Comparison of ENCODE assay signal across 9 mouse cellular contexts in genomic region chr11:6000961-6001682, GRCm38 (mm10). TPM values are rescaled to one million over a fixed set of nuclear protein-coding genes. Genes with fewer than 3 reads are reported as not detected.
DNase-seq lines count a peak whose midpoint lies in the region; ATAC-seq and TF ChIP-seq lines count a peak whose summit lies in the region.
"Had no signal": no experiment of that assay in that cellular context is flagged by ENCODE, and none has a peak within 500 bp of the region (broad histone marks: within the 10 kb centered on the region; RNA-seq: fewer than 3 reads in every experiment).

No protein-coding gene starts in this region.

- ATAC-seq in limb, embryonic 13.5 days (ENCODE audit: low FRiP score, low read depth) = peak; percentile 8; the same call in 1 of the 2 replicates

- peak; percentile 52 to 56 for DNase-seq in cerebellum, postnatal 25 days
- DNase-seq in cerebellum, adult 18-20 months = no peak
- no peak for DNase-seq in thymus, adult 2 months
- DNase-seq in thymus, postnatal 25 days = no peak
- no peak for DNase-seq in adrenal gland, adult 2 months
- no peak for DNase-seq in ovary, postnatal 10 days (ENCODE audit: low spot score)
- no peak for DNase-seq in ovary, postnatal 14 days (ENCODE audit: low spot score)

- H3K36me3 ChIP-seq in thymus, adult 2 months (ENCODE audit: control insufficient read depth, insufficient read depth, low read length) = no peaks in the 10 kb centered on the region
- no peaks in the 10 kb centered on the region for H3K36me3 ChIP-seq in limb, embryonic 13.5 days
- H3K36me3 ChIP-seq: embryonic facial prominence, embryonic 13.5 days had no signal

- no peak for TF ChIP-seq POLR2A in thymus, adult 2 months (IDR thresholded peaks at IDR 0.05; ENCODE audit: control insufficient read depth, extremely low read depth, insufficient read depth, low read length, poor library complexity)

- TF ChIP-seq CTCF in thymus, adult 2 months (IDR thresholded peaks at IDR 0.05; ENCODE audit: borderline replicate concordance, control insufficient read depth, extremely low read depth, insufficient read depth, low read length, poor library complexity) = 0 out of 2 replicates have a peak, but pooled peaks have one; percentile 15

- no peak overlapping the region for H3K4me3 ChIP-seq in thymus, adult 2 months (ENCODE audit: control insufficient read depth, insufficient read depth, low read length)
- no peak overlapping the region for H3K4me3 ChIP-seq in limb, embryonic 13.5 days
- H3K4me3 ChIP-seq: embryonic facial prominence, embryonic 13.5 days had no signal

- H3K27me3 ChIP-seq in thymus, adult 2 months (ENCODE audit: control insufficient read depth, insufficient read depth, low read length) = no peaks in the 10 kb centered on the region
- peaks cover 18% of the 10 kb centered on the region for H3K27me3 ChIP-seq in limb, embryonic 13.5 days

- H3K4me1 ChIP-seq in thymus, adult 2 months (replicated peaks; ENCODE audit: control insufficient read depth, insufficient read depth, low read length) = peaks cover 48% of the 10 kb centered on the region
- peaks cover 30% of the 10 kb centered on the region for H3K4me1 ChIP-seq in limb, embryonic 13.5 days

- no peaks in the 10 kb centered on the region for H3K9me3 ChIP-seq in limb, embryonic 13.5 days
- H3K9me3 ChIP-seq: embryonic facial prominence, embryonic 13.5 days had no signal

- H3K27ac ChIP-seq in thymus, adult 2 months (ENCODE audit: control insufficient read depth, insufficient read depth, low read length) = peak overlapping the region; percentile 51
- peak overlapping the region; percentile 78 for H3K27ac ChIP-seq in limb, embryonic 13.5 days

- no peak overlapping the region for H3K9ac ChIP-seq in limb, embryonic 13.5 days

- 76% methylated on average over 14 of the region's 14 CpGs for WGBS in thymus, adult 2 months
- WGBS in limb, embryonic 13.5 days = 81% methylated on average over 14 of the region's 14 CpGs

- H3K4me2 ChIP-seq in limb, embryonic 13.5 days (replicated peaks) = no peak overlapping the region

RNA-seq across cellular contexts. Expression of gene Ykt6, which starts 45.6 kb away (rescaled TPM):
- 85.8 and 101 TPM in 2 replicates for polyA plus RNA-seq in thymus, adult 2 months (2012; rRNA removed)
- polyA plus RNA-seq in limb, embryonic 13.5 days (2015; fragmentation: Nextera tagmentation; extraction: Ambion mirVana) = 64.4 and 66.6 TPM in 2 replicates
- total RNA-seq in adrenal gland, adult 2 months (2021) = 10 to 100 TPM; 70.9 to 73.8 TPM
- polyA plus RNA-seq in adrenal gland, adult 2 months (2012; rRNA removed) = 34.0 and 39.4 TPM in 2 replicates

RNA-seq across cellular contexts. Expression of gene Gck, which starts 51.2 kb away (rescaled TPM):
- 0.58 and 0.68 TPM in 2 replicates for polyA plus RNA-seq in thymus, adult 2 months (2012; rRNA removed)
- 1.5 and 2.8 TPM in 2 replicates for polyA plus RNA-seq in limb, embryonic 13.5 days (2015; fragmentation: Nextera tagmentation; extraction: Ambion mirVana)
- total RNA-seq in adrenal gland, adult 2 months (2021) = 1 to 10 TPM; 2.5 to 3.7 TPM
- polyA plus RNA-seq in adrenal gland, adult 2 months (2012; rRNA removed) = 1.2 and 2.2 TPM in 2 replicates

Comparison
In these comparisons a context has a peak if more than half of its experiments do, and no peak if none do; other contexts are left out.
1. DNase-seq: peak in cerebellum, postnatal 25 days (2 of 2); none in cerebellum, adult 18-20 months (0 of 2), thymus, adult 2 months (single experiment), thymus, postnatal 25 days (single experiment), adrenal gland, adult 2 months (single experiment), ovary, postnatal 10 days (single experiment) and ovary, postnatal 14 days (single experiment).